ENCODE assay signal across 8 mouse cellular contexts in genomic region chr5:22327170-22327569, GRCm38 (mm10). TPM values are rescaled to one million over a fixed set of nuclear protein-coding genes. Genes with fewer than 3 reads are reported as not detected.
A peak's percentile ranks its signal among the peaks of the same experiment; 100 is the strongest.
DNase-seq lines count a peak whose midpoint lies in the region; ATAC-seq and TF ChIP-seq lines count a peak whose summit lies in the region.

No protein-coding gene starts in this region.

- no peaks in the 10 kb centered on the region for H3K27me3 ChIP-seq in heart, postnatal 0 days (ENCODE audit: control insufficient read depth, insufficient read depth, low read length)
- H3K27me3 ChIP-seq in heart, embryonic 11.5 days (ENCODE audit: control insufficient read depth, insufficient read depth, low read length): no peaks in the 10 kb centered on the region
- H3K27me3 ChIP-seq in thymus, adult 2 months (ENCODE audit: control insufficient read depth, insufficient read depth, low read length): no peaks in the 10 kb centered on the region
- no peaks in the 10 kb centered on the region for H3K27me3 ChIP-seq in forebrain, embryonic 16.5 days (replicated peaks; ENCODE audit: control insufficient read depth, insufficient read depth, low read length)

- no peaks in the 10 kb centered on the region for H3K4me1 ChIP-seq in heart, postnatal 0 days (ENCODE audit: control insufficient read depth, insufficient read depth)
- peaks cover 2% of the 10 kb centered on the region; the same call in 1 of the 2 replicates for H3K4me1 ChIP-seq in heart, embryonic 11.5 days (ENCODE audit: control insufficient read depth, insufficient read depth, low read length)
- no peaks in the 10 kb centered on the region for H3K4me1 ChIP-seq in thymus, adult 2 months (replicated peaks; ENCODE audit: control insufficient read depth, insufficient read depth, low read length)
- H3K4me1 ChIP-seq in forebrain, embryonic 16.5 days (replicated peaks; ENCODE audit: control insufficient read depth, insufficient read depth, low read length): no peaks in the 10 kb centered on the region

- H3K4me3 ChIP-seq in heart, postnatal 0 days (ENCODE audit: low read depth, low read length): no peak overlapping the region
- H3K4me3 ChIP-seq in heart, embryonic 11.5 days (ENCODE audit: low read depth, low read length): no peak overlapping the region
- H3K4me3 ChIP-seq in thymus, adult 2 months (ENCODE audit: control insufficient read depth, insufficient read depth, low read length): no peak overlapping the region
- H3K4me3 ChIP-seq in forebrain, embryonic 16.5 days (replicated peaks; ENCODE audit: low read length): no peak overlapping the region

- TF ChIP-seq POLR2A in thymus, adult 2 months (IDR thresholded peaks at IDR 0.05; ENCODE audit: control insufficient read depth, extremely low read depth, insufficient read depth, low read length, poor library complexity): no peak

- DNase-seq in heart, postnatal 0 days (ENCODE audit: low spot score): no peak
- DNase-seq in thymus, adult 2 months: peak; percentile 13
- DNase-seq in thymus, postnatal 0 days (ENCODE audit: low spot score): no peak
- peak; percentile 24 for DNase-seq in embryo, embryonic 9.5 days (ENCODE audit: extremely low spot score)
- DNase-seq in lung, postnatal 36 days: peak; percentile 18
- DNase-seq in right cerebral cortex, postnatal 10 days (ENCODE audit: low spot score in 2 of 2): no peak

- TF ChIP-seq EP300 in heart, postnatal 0 days (IDR thresholded peaks at IDR 0.05; ENCODE audit: low read depth): no peak

- no peak for ATAC-seq in heart, postnatal 0 days (ENCODE audit: insufficient read depth, low read depth)
- no peak for ATAC-seq in heart, embryonic 11.5 days (replicated peaks; ENCODE audit: insufficient number of reproducible peaks, low FRiP score, low TSS enrichment)
- no peak for ATAC-seq in forebrain, embryonic 16.5 days

- no peak overlapping the region for H3K4me2 ChIP-seq in heart, postnatal 0 days (ENCODE audit: low read depth, low read length)
- no peak overlapping the region for H3K4me2 ChIP-seq in heart, embryonic 11.5 days
- no peak overlapping the region for H3K4me2 ChIP-seq in forebrain, embryonic 16.5 days (ENCODE audit: low read length)

- H3K9ac ChIP-seq in heart, postnatal 0 days (replicated peaks; ENCODE audit: low read depth, low read length): no peak overlapping the region
- no peak overlapping the region for H3K9ac ChIP-seq in heart, embryonic 11.5 days (ENCODE audit: low read depth, low read length)
- H3K9ac ChIP-seq in forebrain, embryonic 16.5 days (replicated peaks; ENCODE audit: low read depth, low read length): no peak overlapping the region

- no peaks in the 10 kb centered on the region for H3K9me3 ChIP-seq in heart, postnatal 0 days (replicated peaks; ENCODE audit: control insufficient read depth, low read length)
- H3K9me3 ChIP-seq in heart, embryonic 11.5 days (replicated peaks; ENCODE audit: control insufficient read depth, low read length): no peaks in the 10 kb centered on the region
- H3K9me3 ChIP-seq in forebrain, embryonic 16.5 days (ENCODE audit: control insufficient read depth, low read length): no peaks in the 10 kb centered on the region

- H3K36me3 ChIP-seq in heart, postnatal 0 days (replicated peaks; ENCODE audit: control insufficient read depth, insufficient read depth, low read length): no peaks in the 10 kb centered on the region
- no peaks in the 10 kb centered on the region for H3K36me3 ChIP-seq in heart, embryonic 11.5 days (ENCODE audit: control insufficient read depth, insufficient read depth, low read length)
- no peaks in the 10 kb centered on the region for H3K36me3 ChIP-seq in thymus, adult 2 months (ENCODE audit: control insufficient read depth, insufficient read depth, low read length)
- no peaks in the 10 kb centered on the region for H3K36me3 ChIP-seq in forebrain, embryonic 16.5 days (ENCODE audit: control insufficient read depth, insufficient read depth)

- 84% methylated on average over 3 of the region's 3 CpGs for WGBS in heart, postnatal 0 days
- 77% methylated on average over 3 of the region's 3 CpGs for WGBS in heart, embryonic 11.5 days (ENCODE audit: insufficient replicate concordance)
- 82% methylated on average over 3 of the region's 3 CpGs for WGBS in thymus, adult 2 months
- 80% methylated on average over 3 of the region's 3 CpGs for WGBS in forebrain, embryonic 16.5 days

- no peak overlapping the region for H3K27ac ChIP-seq in heart, postnatal 0 days (ENCODE audit: low read depth)
- H3K27ac ChIP-seq in heart, embryonic 11.5 days (ENCODE audit: low read depth, low read length): no peak overlapping the region
- H3K27ac ChIP-seq in thymus, adult 2 months (ENCODE audit: control insufficient read depth, insufficient read depth, low read length): no peak overlapping the region
- no peak overlapping the region for H3K27ac ChIP-seq in forebrain, embryonic 16.5 days (ENCODE audit: low read length)

- TF ChIP-seq CTCF in heart, postnatal 0 days (IDR thresholded peaks at IDR 0.05; ENCODE audit: low read depth): peak; percentile 56
- TF ChIP-seq CTCF in thymus, adult 2 months (IDR thresholded peaks at IDR 0.05; ENCODE audit: borderline replicate concordance, control insufficient read depth, extremely low read depth, insufficient read depth, low read length, poor library complexity): no peak

RNA-seq across cellular contexts. Expression of gene Reln, which starts 17.3 kb away (rescaled TPM):
- total RNA-seq in heart, postnatal 0 days (2014; rRNA removed; ENCODE audit: low replicate concordance): 8.2 and 14.4 TPM in 2 replicates
- 1.00 and 1.2 TPM in 2 replicates for polyA plus RNA-seq in heart, postnatal 0 days (2015; fragmentation: Nextera tagmentation; extraction: Ambion mirVana)
- 6.4 and 6.5 TPM in 2 replicates for polyA plus RNA-seq in heart, embryonic 11.5 days (2014; fragmentation: Nextera tagmentation; extraction: Ambion mirVana)
- polyA plus RNA-seq in thymus, adult 2 months (2012; rRNA removed): 0.61 and 0.92 TPM in 2 replicates
- 0.10 and 0.40 TPM in 2 replicates for polyA plus RNA-seq in thymus, postnatal 0 days (2015; fragmentation: Nextera tagmentation; extraction: Ambion mirVana)
- polyA plus RNA-seq in forebrain, embryonic 16.5 days (2015; fragmentation: Nextera tagmentation; extraction: Ambion mirVana): 58.3 and 63.3 TPM in 2 replicates

Comparison
In these comparisons a context has a peak if more than half of its experiments do, and no peak if none do; other contexts are left out.
1. DNase-seq: peak in thymus, adult 2 months (single experiment), embryo, embryonic 9.5 days (single experiment) and lung, postnatal 36 days (single experiment); none in heart, postnatal 0 days (single experiment), thymus, postnatal 0 days (single experiment) and right cerebral cortex, postnatal 10 days (0 of 2).